Mouse (Mus musculus): ENCODE measurements around the gene Six3. TPM values are rescaled to one million over a fixed set of nuclear protein-coding genes. Genes with fewer than 3 reads are reported as not detected.

Gene Six3
- total RNA-seq, 2 experiments from 2014 or later = 1.3 to 2.7 TPM

GRCm38 (mm10) chr17:85610393-85611115, 2.9 kb upstream of the Six3 start:
- intact Hi-C loops (cut with DNase I) = no loop called here
- no peak for DNase-seq (ENCODE audit: low spot score in 2 of 2)

GRCm38 (mm10) chr17:85611521-85612515, 1.6 kb upstream of the Six3 start:
- no peak for DNase-seq (ENCODE audit: low spot score in 2 of 2)
- intact Hi-C loops (cut with DNase I) = no loop called here

GRCm38 (mm10) chr17:85612526-85613265, 712 bp upstream of the Six3 start:
- intact Hi-C loops (cut with DNase I) = no loop called here
- no peak for DNase-seq (ENCODE audit: low spot score in 2 of 2)

GRCm38 (mm10) chr17:85614011-85614721, 758 bp downstream of the Six3 start:
- no peak for DNase-seq (ENCODE audit: low spot score in 2 of 2)
- intact Hi-C loops (cut with DNase I) = no loop called here

- no peak for DNase-seq (ENCODE audit: low spot score in 2 of 2)
- intact Hi-C loops (cut with DNase I) = no loop called here
Observed at GRCm38 (mm10) chr17:85614722-85615331, 1.4 kb downstream of the Six3 start.

- DNase-seq (ENCODE audit: low spot score in 2 of 2) = no peak
- intact Hi-C loops (cut with DNase I) = no loop called here
Observed at GRCm38 (mm10) chr17:85615586-85615985, 2.2 kb downstream of the Six3 start.

- no peak for DNase-seq (ENCODE audit: low spot score in 2 of 2)
- intact Hi-C loops (cut with DNase I) = no loop called here
Observed at GRCm38 (mm10) chr17:85616526-85617500, 3.4 kb downstream of the Six3 start.

- no peak for DNase-seq (ENCODE audit: low spot score in 2 of 2)
- intact Hi-C loops (cut with DNase I) = no loop called here
Observed at GRCm38 (mm10) chr17:85617566-85618358, 4.4 kb downstream of the Six3 start.

GRCm38 (mm10) chr17:85618359-85619112, 5.1 kb downstream of the Six3 start:
- no peak for DNase-seq (ENCODE audit: low spot score in 2 of 2)
- intact Hi-C loops (cut with DNase I) = no loop called here

GRCm38 (mm10) chr17:85619113-85620085, 6.0 kb downstream of the Six3 start:
- intact Hi-C loops (cut with DNase I) = loop anchor here (5.0 kb wide), 2 partner anchors 68 to 132 kb away; partner anchors contain the start of gene Six2
- no peak for DNase-seq (ENCODE audit: low spot score in 2 of 2)

- intact Hi-C loops (cut with DNase I) = loop anchor here (5.0 kb wide), 2 partner anchors 67 to 133 kb away; partner anchors contain the start of gene Six2
- DNase-seq (ENCODE audit: low spot score in 2 of 2) = no peak
Observed at GRCm38 (mm10) chr17:85620086-85620481, 6.7 kb downstream of the Six3 start.

GRCm38 (mm10) chr17:85620680-85621504, 7.5 kb downstream of the Six3 start:
- intact Hi-C loops (cut with DNase I) = loop anchor here (5.0 kb wide), 2 partner anchors 66 to 134 kb away; partner anchors contain the start of gene Six2
- DNase-seq (ENCODE audit: low spot score in 2 of 2) = no peak

- intact Hi-C loops (cut with DNase I) = loop anchor here (5.0 kb wide), 2 partner anchors 66 to 134 kb away; partner anchors contain the start of gene Six2
Observed at GRCm38 (mm10) chr17:85621505-85622310, 8.3 kb downstream of the Six3 start.

More at GRCm38 (mm10) chr17:85621505-85622310, 8.3 kb downstream of the Six3 start:
- DNase-seq (ENCODE audit: low spot score in 2 of 2) = no peak

Measured in left cerebral cortex, postnatal 14 days (tissue).